Mouse (Mus musculus): Measurements from ENCODE around the gene Spaca4.
A peak's percentile ranks its signal among the peaks of the same experiment; 100 is the strongest.

The Spaca4 gene

DNA sequence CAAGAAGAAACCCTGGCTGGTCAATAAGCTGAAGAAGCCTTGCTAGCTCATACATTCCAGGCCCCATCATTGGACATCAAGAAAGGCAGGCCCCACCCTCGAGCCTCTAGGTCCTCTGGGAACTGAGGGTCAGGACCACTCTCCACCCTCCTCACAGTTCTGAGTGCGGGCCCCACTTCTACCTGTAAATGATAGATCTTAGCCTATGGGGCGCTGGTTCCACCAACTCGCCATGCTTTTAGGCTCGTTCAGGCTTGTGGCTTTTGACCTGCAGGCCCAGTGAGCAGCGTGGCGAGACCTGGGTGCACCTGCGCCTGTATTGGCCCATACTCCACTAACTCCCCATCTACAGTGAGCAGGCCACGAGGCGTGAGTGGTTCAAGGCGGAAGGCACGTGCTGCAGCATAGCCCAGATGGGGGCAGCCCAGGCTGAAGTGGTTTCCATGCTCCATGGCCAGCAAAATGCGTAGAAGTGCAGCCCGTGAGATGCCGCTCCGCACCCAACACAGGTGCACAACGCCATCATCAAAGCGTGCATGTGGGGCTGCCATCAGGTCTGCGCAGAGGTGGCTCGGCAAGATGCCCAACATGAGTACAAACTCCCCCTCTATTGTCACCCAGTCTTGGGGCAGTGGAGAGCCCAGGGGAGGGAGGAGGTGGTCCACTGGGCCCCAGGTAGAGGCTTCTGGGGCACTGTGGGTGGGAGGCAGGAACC lies 15.0 kb downstream of the Spaca4 start:
- no peak for TF ChIP-seq GATA4 (IDR thresholded peaks at IDR 0.05; ENCODE audit: insufficient replicate concordance, low read length)

DNA sequence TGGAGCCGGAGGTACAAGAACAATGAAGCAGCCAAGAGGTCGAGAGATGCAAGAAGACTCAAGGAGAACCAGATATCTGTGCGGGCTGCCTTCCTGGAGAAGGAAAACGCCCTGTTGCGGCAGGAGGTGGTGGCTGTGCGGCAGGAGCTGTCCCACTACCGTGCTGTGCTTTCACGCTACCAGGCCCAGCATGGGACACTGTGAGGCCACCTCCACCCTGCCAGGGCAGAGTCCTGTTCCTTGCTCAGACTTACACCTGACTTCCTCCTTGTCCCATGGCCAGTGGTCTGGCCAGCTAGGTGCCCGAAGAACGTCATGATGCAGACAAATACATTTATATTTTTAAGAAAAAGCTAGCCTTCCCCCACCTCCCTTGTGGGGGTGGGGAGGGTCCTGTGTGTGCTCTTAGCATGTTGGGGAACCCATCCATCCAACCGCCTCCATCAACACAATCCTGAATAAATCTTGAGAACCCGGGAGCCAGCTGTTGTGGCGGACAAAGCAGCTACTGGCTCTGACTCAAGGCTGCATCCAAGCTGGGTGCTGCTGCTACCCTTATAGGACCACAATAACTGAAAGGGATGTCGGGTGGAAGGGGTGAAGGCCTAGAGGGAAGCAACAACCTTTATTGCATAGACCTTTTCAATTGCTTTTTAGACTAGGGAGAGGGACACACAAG lies 15.8 kb downstream of the Spaca4 start:
- no peak for TF ChIP-seq GATA4 (IDR thresholded peaks at IDR 0.05; ENCODE audit: insufficient replicate concordance, low read length)

DNA sequence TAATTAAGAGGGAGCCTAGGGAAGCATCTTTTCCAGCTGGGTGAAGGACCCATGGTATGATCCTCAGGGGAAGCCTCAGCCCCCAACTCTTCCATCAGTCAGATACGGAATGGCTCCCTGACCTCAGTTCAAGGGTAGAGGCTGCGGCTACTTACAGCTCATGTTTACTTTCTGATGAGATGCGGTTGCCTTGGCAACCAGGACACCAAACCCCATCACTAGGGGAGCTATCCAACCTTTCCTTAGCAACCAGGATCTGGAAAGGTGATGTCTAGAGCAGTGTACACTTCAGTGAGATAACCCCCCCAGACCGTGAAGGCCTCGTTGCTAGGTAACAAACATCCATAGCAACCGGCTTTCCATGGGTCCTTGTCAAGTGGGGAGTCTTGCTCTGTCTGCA lies 16.6 kb downstream of the Spaca4 start:
- no peak for TF ChIP-seq GATA4 (IDR thresholded peaks at IDR 0.05; ENCODE audit: insufficient replicate concordance, low read length)

DNA sequence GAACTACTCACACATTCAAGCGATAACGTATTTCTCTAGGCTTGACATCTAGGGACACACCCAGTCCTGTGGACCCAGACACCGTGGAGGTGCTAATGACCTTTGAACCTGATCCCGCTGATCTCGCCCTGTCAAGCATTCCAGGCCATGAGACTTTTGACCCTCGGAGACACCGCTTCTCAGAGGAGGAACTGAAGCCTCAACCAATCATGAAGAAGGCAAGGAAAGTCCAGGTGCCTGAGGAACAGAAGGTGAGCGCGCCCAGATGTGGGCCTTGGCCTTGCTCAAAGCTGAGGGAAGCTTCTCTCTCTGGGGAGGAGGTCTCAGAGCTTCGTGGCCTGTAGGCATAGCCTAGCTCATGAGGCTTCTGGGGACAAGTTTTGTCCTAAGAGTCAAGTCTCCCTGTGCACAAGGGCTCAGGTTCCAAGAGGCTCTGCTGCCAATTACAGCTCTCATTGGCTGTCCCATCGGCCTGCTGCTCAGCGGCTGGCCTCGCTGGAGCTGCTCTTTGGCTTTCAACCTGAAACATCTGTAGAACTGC lies 17.3 kb downstream of the Spaca4 start:
- TF ChIP-seq GATA4 (IDR thresholded peaks at IDR 0.05; ENCODE audit: insufficient replicate concordance, low read length): no peak

DNA sequence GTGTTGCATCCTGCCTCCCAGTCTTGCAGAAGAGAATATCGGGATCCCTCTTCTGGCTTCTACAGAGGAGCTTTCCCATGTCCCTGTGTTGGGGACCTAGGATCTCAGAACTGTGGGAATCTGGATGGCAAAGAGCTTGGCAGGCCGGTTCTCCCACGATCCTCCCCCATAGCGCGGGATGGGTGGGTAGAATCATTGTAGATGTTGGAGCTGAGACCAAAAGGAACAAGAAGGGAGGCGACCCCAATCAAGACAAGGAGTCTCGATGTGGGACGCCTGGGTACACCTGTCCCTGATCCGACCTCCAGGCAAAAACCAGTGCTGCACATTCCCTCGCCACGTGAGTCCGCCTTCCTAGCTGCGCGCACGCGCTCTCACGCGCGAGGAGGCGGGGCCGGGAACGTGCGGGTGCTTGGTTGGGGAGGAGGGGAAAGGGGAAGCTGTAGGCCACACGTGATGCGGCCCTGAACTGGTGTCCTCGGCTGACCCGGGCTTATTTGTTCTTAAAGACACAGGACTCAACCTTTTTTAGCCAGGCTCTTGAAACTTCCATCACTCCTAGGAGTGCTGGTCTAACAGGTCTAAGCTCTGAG lies 18.1 kb downstream of the Spaca4 start:
- TF ChIP-seq GATA4 (IDR thresholded peaks at IDR 0.05; ENCODE audit: insufficient replicate concordance, low read length): no peak; the same call in 1 of the 2 replicates

DNA sequence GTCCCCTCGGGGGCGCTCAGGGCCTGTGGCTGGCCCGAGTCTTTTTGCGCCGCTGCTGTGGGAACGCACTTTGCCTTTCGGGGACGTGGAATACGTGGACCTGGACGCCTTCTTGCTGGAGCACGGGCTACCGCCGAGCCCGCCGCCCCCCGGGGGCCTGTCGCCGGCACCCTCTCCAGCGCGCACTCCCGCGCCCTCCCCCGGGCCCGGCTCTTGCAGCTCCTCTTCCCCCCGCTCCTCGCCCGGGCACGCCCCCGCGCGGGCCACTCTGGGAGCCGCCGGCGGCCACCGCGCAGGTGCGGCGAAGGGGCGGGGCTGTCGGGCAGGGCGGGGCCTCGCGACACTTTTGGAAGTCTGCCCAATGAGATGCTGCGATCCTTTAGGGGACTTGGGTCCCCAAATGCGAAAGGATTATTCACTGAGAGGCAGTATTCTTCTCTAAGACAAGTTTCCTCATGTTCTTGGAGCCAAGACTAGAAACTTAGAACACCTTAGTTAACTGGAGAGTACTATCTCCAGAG lies 18.8 kb downstream of the Spaca4 start:
- no peak for TF ChIP-seq GATA4 (IDR thresholded peaks at IDR 0.05; ENCODE audit: insufficient replicate concordance, low read length)

DNA sequence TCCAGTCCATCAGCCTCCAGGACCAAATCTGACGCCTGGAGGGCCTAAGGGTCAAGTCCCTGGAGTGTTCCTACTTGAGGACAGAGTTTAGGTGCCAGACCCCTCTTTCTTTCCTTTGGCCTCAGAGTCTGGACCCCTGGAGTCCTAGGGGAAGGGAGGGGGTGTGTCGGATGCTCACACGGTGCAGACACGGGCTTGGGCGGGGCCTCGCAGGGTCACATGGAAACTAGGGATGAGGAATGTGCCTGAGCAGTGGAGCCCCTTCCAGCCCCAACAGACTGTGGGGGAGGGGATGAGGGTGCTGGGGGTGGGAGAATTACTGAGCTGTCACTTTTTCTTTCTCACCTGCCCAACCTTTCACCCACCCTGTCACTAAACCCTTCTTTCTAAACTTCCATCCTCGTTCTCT lies 19.7 kb downstream of the Spaca4 start:
- TF ChIP-seq GATA4 (IDR thresholded peaks at IDR 0.05; ENCODE audit: insufficient replicate concordance, low read length): no peak

- TF ChIP-seq GATA4 (IDR thresholded peaks at IDR 0.05; ENCODE audit: insufficient replicate concordance, low read length): no peak
These were observed 20.2 kb downstream of the Spaca4 start for GRCm38 (mm10) chr7:45705443-45705864.

DNA sequence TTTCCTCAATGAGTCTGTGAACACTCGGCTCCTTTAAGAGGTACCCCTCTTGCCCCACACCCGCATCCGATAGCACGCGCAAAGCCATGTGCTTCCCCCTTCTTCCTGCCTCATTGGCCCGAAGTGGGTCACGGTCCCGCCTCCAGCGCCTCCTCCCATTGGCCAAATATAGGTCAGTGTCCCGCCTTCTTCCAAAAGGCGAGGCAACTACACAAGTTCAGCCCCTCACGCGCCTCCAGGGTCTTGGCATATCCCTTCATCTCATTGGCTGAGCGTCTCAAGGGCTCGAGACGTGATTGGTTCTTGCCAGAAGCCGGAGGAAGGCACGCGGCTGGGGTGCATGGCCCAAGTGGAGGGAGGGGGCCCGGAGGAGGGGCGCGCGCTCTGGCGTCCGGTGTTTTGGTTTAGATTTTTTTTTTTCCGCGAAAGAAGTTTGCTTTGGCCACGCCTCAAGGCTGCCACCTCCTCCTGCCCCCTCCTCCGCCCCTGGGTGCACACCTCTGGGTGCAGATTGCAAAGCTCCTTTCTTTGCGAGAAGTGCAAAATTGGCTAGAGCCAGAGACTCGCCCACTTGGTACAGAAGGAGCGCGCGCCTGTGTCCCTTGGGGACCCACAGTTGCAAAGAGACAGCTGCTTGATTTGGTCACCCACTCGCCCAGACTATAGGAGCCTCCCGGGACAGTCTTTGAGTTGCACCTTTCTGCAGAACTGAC lies 20.7 kb downstream of the Spaca4 start, which contains the start of gene Dbp:
Dbp (plus strand) TSS at position 359 of the 713 bp plus-strand sequence.
- TF ChIP-seq GATA4 (IDR thresholded peaks at IDR 0.05; ENCODE audit: insufficient replicate concordance, low read length): peak; percentile 5; the same call in 1 of the 2 replicates

DNA sequence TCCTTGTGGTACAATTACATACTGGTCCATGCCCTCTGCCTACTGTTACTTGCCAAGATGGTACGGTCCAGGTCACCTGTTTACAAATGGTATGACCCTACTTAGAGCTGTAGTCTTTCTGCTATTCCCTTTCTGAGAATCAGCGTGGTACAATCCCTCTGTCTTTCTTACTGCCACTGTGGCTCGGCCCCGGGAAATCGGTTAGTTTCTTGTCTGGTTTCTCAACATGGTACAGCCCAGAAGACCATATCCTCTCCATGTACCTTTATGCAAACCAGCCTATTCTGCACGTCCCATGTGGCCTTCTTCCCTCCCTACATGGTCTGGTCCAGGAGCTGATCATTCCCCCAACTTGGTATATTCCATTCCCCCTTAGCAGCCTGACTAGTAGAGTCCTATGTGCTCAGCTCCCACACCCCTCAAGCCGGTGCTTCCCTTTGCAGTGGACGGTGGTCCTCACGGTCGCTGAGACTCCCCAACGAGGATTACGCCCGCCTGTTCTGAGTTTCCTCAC lies 21.5 kb downstream of the Spaca4 start:
- TF ChIP-seq GATA4 (IDR thresholded peaks at IDR 0.05; ENCODE audit: insufficient replicate concordance, low read length): no peak

DNA sequence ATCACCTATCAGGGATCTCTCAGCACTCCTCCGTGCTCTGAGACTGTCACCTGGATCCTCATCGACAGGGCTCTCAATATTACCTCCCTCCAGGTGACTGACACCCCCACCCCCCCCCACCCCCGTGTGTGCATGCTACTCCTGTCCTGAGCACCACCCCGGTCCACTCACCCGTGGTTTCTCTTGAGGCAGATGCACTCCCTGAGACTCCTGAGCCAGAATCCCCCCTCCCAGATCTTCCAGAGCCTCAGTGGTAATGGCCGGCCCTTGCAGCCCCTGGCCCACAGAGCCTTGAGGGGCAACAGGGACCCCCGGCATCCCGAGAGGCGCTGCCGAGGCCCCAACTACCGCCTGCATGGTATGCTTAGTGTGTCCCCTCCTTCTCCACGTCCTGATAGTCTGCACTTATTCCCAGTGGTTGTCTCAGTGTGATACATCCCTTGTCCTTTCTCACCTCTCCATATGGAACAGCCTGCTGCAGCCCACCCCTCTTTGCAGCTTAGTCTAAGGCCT lies 22.0 kb downstream of the Spaca4 start:
- no peak for TF ChIP-seq GATA4 (IDR thresholded peaks at IDR 0.05; ENCODE audit: insufficient replicate concordance, low read length)

GRCm38 (mm10) chr7:45702809-45703520 lies 22.6 kb downstream of the Spaca4 start:
- no peak for TF ChIP-seq GATA4 (IDR thresholded peaks at IDR 0.05; ENCODE audit: insufficient replicate concordance, low read length)

DNA sequence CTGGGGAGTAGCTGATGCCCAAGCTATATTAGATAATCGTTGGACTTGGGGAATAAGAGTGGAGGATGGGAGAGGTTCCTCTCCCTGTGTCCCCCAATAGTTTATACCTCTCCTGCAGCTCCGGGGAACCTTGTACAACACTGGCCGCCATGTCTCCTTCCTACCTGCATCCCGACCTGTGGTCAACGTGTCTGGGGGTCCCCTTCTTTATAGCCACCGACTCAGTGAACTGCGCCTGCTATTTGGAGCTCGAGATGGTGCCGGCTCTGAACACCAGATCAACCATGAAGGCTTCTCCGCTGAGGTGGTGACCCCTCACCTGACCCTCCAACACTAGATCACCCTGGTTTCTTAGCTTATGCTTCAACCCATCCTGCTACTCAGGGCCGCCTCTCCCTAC lies 23.3 kb downstream of the Spaca4 start:
- TF ChIP-seq GATA4 (IDR thresholded peaks at IDR 0.05; ENCODE audit: insufficient replicate concordance, low read length): no peak

- no peak for TF ChIP-seq GATA4 (IDR thresholded peaks at IDR 0.05; ENCODE audit: insufficient replicate concordance, low read length)
These were observed 24.0 kb downstream of the Spaca4 start for GRCm38 (mm10) chr7:45701607-45702006.
